Mouse (Mus musculus) liver, embryonic 14.5 days (tissue): Measurements from ENCODE around the gene 4930523C07Rik. TPM values are rescaled to one million over a fixed set of nuclear protein-coding genes. Genes with fewer than 3 reads are reported as not detected.

ENCODE experiments used
- ATAC-seq: fragments of 200-750 bp; cut with Nextera tagmentation; 2 replicates; pipeline ENCODE4 v1.8.0; 2017; ENCODE audit warnings: moderate number of reproducible peaks, mild to moderate bottlenecking, moderate library complexity; ENCODE audit not compliant: insufficient read depth
- DNase-seq, 3 experiments: peaks; one replicate each; pipeline ENCODE4 v3.0.0-alpha.2; 2012 to 2013; ENCODE audit warnings: low read depth in 3 of 3, low spot score in 3 of 3
- H3K27ac ChIP-seq: fragments of 300-500 bp; sonication (generic); 2 replicates; pipeline ENCODE4 v1.5.1; 2014; ENCODE audit warnings: moderate library complexity, mild to moderate bottlenecking, control low read depth, inconsistent platforms
- H3K27me3 ChIP-seq: fragments of 300-500 bp; sonication (generic); 2 replicates; pipeline ENCODE4 v1.6.1; 2014; ENCODE audit warnings: mild to moderate bottlenecking, low read length, moderate library complexity; ENCODE audit not compliant: control insufficient read depth, insufficient read depth
- H3K36me3 ChIP-seq: fragments of 300-500 bp; sonication (generic); replicated peaks from 2 replicates; pipeline ENCODE4 v1.6.1; 2014; ENCODE audit warnings: low read depth; ENCODE audit not compliant: control insufficient read depth, insufficient read depth
- H3K4me1 ChIP-seq, 2 experiments: fragments of 200-500 bp in 1 of 2; fragments of 300-500 bp in 1 of 2; sonication (generic) in 1 of 2; replicated peaks; 2 replicates each; pipeline ENCODE4 v1.6.1; 2012 to 2014; ENCODE audit warnings: antibody characterized with exemption in 1 of 2, inconsistent platforms in 1 of 2, low read length in 1 of 2; ENCODE audit not compliant: control insufficient read depth in 2 of 2, insufficient read depth in 2 of 2
- H3K4me2 ChIP-seq: fragments of 300-500 bp; sonication (generic); 2 replicates; pipeline ENCODE4 v1.6.1; 2014; ENCODE audit warnings: low read depth, mild to moderate bottlenecking, control low read depth, moderate library complexity
- H3K4me3 ChIP-seq, 2 experiments: fragments of 200-500 bp in 1 of 2; fragments of 300-500 bp in 1 of 2; sonication (generic) in 1 of 2; 2 replicates each; pipeline ENCODE4 v1.5.1; 2012 to 2014; ENCODE audit warnings: low read depth in 2 of 2, low read length in 2 of 2, mild to moderate bottlenecking in 2 of 2, control low read depth in 1 of 2, inconsistent platforms in 1 of 2, moderate library complexity in 1 of 2; ENCODE audit not compliant: insufficient read depth in 1 of 2
- H3K9ac ChIP-seq: fragments of 300-500 bp; sonication (generic); replicated peaks from 2 replicates; pipeline ENCODE4 v1.6.1; 2014; ENCODE audit warnings: mild to moderate bottlenecking, control low read depth, moderate library complexity
- H3K9me3 ChIP-seq: fragments of 300-500 bp; sonication (generic); 2 replicates; pipeline ENCODE4 v1.6.1; 2016; ENCODE audit warnings: low read length, mixed read lengths; ENCODE audit not compliant: control insufficient read depth
- CTCF ChIP-seq: IDR thresholded peaks from 2 replicates; pipeline ENCODE4 v1.5.1; 2016; ENCODE audit warnings: antibody characterized with exemption, low read depth, control low read depth
- EP300 ChIP-seq: IDR thresholded peaks from 2 replicates; pipeline ENCODE4 v1.6.1; 2016; ENCODE audit warnings: antibody characterized with exemption, low read depth
- WGBS: fragments of 180-500 bp; shearing (Covaris S2); extraction: QIAGEN DNeasy Blood & Tissue Kit; methylation state at CpG from one replicate; pipeline ENCODE4 v1.1.7; 2014; ENCODE audit not compliant: insufficient replicate concordance; 5-methylcytosine and 5-hydroxymethylcytosine counted together
- polyA plus RNA-seq, 2 experiments: library from polyadenylated mRNA; depleted of rRNA in 1 of 2; stranded (reverse) in 1 of 2; unstranded in 1 of 2; fragments of >200 nt; fragmentation: Nextera tagmentation in 1 of 2; extraction: Ambion mirVana in 1 of 2; gene quantifications; 2 replicates each; pipeline versions ENCODE4 v1.2.1 to v1.2.3; 2012 to 2014

Gene 4930523C07Rik
- polyA plus RNA-seq, 2 experiments: 6.5 to 28.1 TPM

- no peaks in the 10 kb centered on the region; the same call in 1 of the 2 replicates for H3K36me3 ChIP-seq
- H3K9me3 ChIP-seq: no peaks in the 10 kb centered on the region
- H3K27me3 ChIP-seq: no peaks in the 10 kb centered on the region
- ATAC-seq (peak; percentile 76), DNase-seq (no peak)
- H3K9ac ChIP-seq: peak overlapping the region; percentile 0; the same call in 1 of the 2 replicates
- 65% methylated on average over 5 of the region's 5 CpGs for WGBS
- TF ChIP-seq CTCF: no peak
- TF ChIP-seq EP300: no peak
- H3K4me3 ChIP-seq: no peak overlapping the region
- H3K4me1 ChIP-seq: peaks cover 47 to 66% of the 10 kb centered on the region in 2 experiments
- peak overlapping the region; percentile 26 for H3K4me2 ChIP-seq
- peak overlapping the region; percentile 25 for H3K27ac ChIP-seq
Measured at GRCm38 (mm10) chr1:160053510-160054305, 9.5 kb downstream of the 4930523C07Rik start.

GRCm38 (mm10) chr1:160054366-160055078 is 10.3 kb downstream of the 4930523C07Rik start:
- Histone ChIP-seq H3K4me1 (peaks cover 44 to 66% of the 10 kb centered on the region in 2 experiments), H3K4me3 (no peak overlapping the region), H3K9me3 (no peaks in the 10 kb centered on the region), H3K27me3 (no peaks in the 10 kb centered on the region), H3K36me3 (no peaks in the 10 kb centered on the region; the same call in 1 of the 2 replicates), H3K9ac (0 out of 2 replicates have a peak overlapping the region, but pooled peaks have one; percentile 11), H3K4me2 (no peak overlapping the region), H3K27ac (peak overlapping the region; percentile 12; the same call in 1 of the 2 replicates)
- WGBS: 37% methylated on average over 5 of the region's 5 CpGs
- no peak for TF ChIP-seq EP300
- TF ChIP-seq CTCF: no peak
- DNase-seq (no peak), ATAC-seq (peak; percentile 19; the same call in 1 of the 2 replicates)

DNA sequence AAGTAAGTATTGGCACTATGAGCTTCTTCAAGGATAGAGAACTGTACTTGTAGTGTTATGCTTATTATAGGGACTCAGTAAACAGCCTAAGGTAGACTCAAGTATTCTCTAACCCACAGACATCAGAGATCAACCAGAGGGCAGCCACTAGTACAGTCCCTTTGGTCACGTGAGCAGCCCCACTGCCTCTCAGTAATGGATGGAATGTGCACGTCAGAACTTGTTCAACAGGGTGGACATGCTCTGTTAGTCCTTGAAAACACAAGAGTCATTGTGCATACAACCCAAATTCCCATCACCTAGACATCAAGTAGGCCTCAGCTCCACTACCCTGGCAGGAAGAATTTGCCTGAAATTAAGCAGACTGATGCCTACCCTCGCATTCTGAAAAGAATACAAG is 13.5 kb downstream of the 4930523C07Rik start:
- DNase-seq (no peak), ATAC-seq (no peak)
- no peak overlapping the region for H3K4me2 ChIP-seq
- H3K9me3 ChIP-seq: no peaks in the 10 kb centered on the region
- 74% methylated on average over 3 of the region's 3 CpGs for WGBS
- no peaks in the 10 kb centered on the region; the same call in 1 of the 2 replicates for H3K36me3 ChIP-seq
- TF ChIP-seq EP300 (no peak), CTCF (no peak)
- peaks cover 53 to 68% of the 10 kb centered on the region in 2 experiments for H3K4me1 ChIP-seq
- H3K27ac ChIP-seq: no peak overlapping the region; the same call in 1 of the 2 replicates
- H3K4me3 ChIP-seq: no peak overlapping the region
- no peaks in the 10 kb centered on the region for H3K27me3 ChIP-seq
- H3K9ac ChIP-seq: no peak overlapping the region

DNA sequence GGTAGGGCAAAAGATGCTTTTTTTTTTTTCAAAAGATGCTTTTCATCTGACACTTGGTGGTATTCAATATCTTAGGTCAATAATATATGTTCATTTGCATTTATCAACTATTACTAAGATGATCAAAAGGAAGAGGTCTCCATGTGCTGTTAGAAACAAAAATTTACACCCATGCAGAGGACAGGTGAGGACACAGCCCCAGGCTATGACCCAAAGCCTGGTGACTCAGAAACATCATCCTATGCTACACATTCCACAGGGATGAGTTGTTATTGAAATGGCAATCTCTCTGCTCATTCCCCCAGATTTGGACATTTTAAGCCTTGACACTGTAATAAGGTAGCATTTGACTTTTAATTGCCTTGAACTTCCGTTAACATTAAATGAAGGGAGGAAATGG is 15.7 kb downstream of the 4930523C07Rik start:
- Histone ChIP-seq H3K27ac (peak overlapping the region; percentile 96), H3K4me3 (no peak overlapping the region), H3K4me1 (peaks cover 51 to 60% of the 10 kb centered on the region in 2 experiments), H3K4me2 (peak overlapping the region; percentile 72; the same call in 1 of the 2 replicates), H3K9me3 (no peaks in the 10 kb centered on the region), H3K9ac (peak overlapping the region; percentile 4; the same call in 1 of the 2 replicates), H3K27me3 (no peaks in the 10 kb centered on the region), H3K36me3 (no peaks in the 10 kb centered on the region; the same call in 1 of the 2 replicates)
- ATAC-seq: no peak
- DNase-seq: no peak
- 57% methylated on average over 1 of the region's 1 CpGs for WGBS
- no peak for TF ChIP-seq CTCF
- no peak for TF ChIP-seq EP300
